Mouse (Mus musculus) frontal cortex, postnatal 25 days (tissue): ENCODE measurements at regions not wholly inside any gene's neighbourhood (a gene's known extent, or its start where the extent isn't known, plus 50 kb on each side); places are given as distances from the start of the nearest gene placed in this dataset.
"Not testable (repeated sequence)": the region's sequence is repeated elsewhere in the genome, so short reads cannot be mapped to it uniquely, and the experiment has no call there.

Source experiments
- DNase-seq, 2 experiments: peaks; one replicate each; pipeline ENCODE4 v3.0.0; 2022; ENCODE audit warnings: low spot score in 2 of 2

- DNase-seq: no peak
Observed at GRCm38 (mm10) chr7:36224416-36224815, 421.6 kb upstream of the Zfp507 start.

- no peak for DNase-seq
Observed at GRCm38 (mm10) chr7:36218386-36218785, 415.6 kb upstream of the Zfp507 start.

GRCm38 (mm10) chr7:36210034-36210433, 407.2 kb upstream of the Zfp507 start:
- no peak for DNase-seq

- no peak for DNase-seq
Observed at GRCm38 (mm10) chr7:36207525-36208260, 404.9 kb upstream of the Zfp507 start.

GRCm38 (mm10) chr7:36198091-36198700, 395.4 kb upstream of the Zfp507 start:
- no peak for DNase-seq

- DNase-seq: no peak
Observed at GRCm38 (mm10) chr7:36196154-36196720, 393.4 kb upstream of the Zfp507 start.

GRCm38 (mm10) chr7:36192645-36193044, 389.8 kb upstream of the Zfp507 start:
- DNase-seq: no peak

- DNase-seq: no peak
Observed at GRCm38 (mm10) chr7:36177947-36178346, 375.1 kb upstream of the Zfp507 start.

- DNase-seq: no peak
Observed at GRCm38 (mm10) chr7:36175296-36175695, 372.5 kb upstream of the Zfp507 start.

GRCm38 (mm10) chr7:36172511-36172910, 369.7 kb upstream of the Zfp507 start:
- DNase-seq: not testable (repeated sequence)

GRCm38 (mm10) chr7:36157270-36157945, 354.6 kb upstream of the Zfp507 start:
- DNase-seq: no peak

- DNase-seq: no peak
Observed at GRCm38 (mm10) chr7:36156595-36156994, 353.8 kb upstream of the Zfp507 start.

- no peak for DNase-seq
Observed at GRCm38 (mm10) chr7:36155576-36155975, 352.8 kb upstream of the Zfp507 start.

GRCm38 (mm10) chr7:36155159-36155558, 352.4 kb upstream of the Zfp507 start:
- no peak for DNase-seq

GRCm38 (mm10) chr7:36150871-36151560, 348.2 kb upstream of the Zfp507 start:
- DNase-seq: no peak

GRCm38 (mm10) chr7:36136571-36136970, 333.8 kb upstream of the Zfp507 start:
- DNase-seq: no peak

- no peak for DNase-seq
Observed at GRCm38 (mm10) chr7:36134557-36134956, 331.8 kb upstream of the Zfp507 start.

GRCm38 (mm10) chr7:36133658-36134143, 330.9 kb upstream of the Zfp507 start:
- DNase-seq: no peak

GRCm38 (mm10) chr7:36133026-36133425, 330.2 kb upstream of the Zfp507 start:
- DNase-seq: no peak

GRCm38 (mm10) chr7:36132569-36132968, 329.8 kb upstream of the Zfp507 start:
- DNase-seq: no peak

- DNase-seq: no peak
Observed at GRCm38 (mm10) chr7:36097054-36097453, 294.3 kb upstream of the Zfp507 start.
